Mouse (Mus musculus) megakaryocyte, embryonic 14.5 days (primary cell): ENCODE measurements around the gene Sympk.

Experiments
- FLI1 ChIP-seq: IDR thresholded peaks from 2 replicates; pipeline ENCODE4 v1.6.1; 2012; ENCODE audit warnings: low read length, inconsistent platforms, mixed read lengths
- GATA1 ChIP-seq: IDR thresholded peaks from 3 replicates; pipeline ENCODE4 v1.6.1; 2012; ENCODE audit warnings: mixed read lengths, low read length, inconsistent platforms, borderline replicate concordance

DNA sequence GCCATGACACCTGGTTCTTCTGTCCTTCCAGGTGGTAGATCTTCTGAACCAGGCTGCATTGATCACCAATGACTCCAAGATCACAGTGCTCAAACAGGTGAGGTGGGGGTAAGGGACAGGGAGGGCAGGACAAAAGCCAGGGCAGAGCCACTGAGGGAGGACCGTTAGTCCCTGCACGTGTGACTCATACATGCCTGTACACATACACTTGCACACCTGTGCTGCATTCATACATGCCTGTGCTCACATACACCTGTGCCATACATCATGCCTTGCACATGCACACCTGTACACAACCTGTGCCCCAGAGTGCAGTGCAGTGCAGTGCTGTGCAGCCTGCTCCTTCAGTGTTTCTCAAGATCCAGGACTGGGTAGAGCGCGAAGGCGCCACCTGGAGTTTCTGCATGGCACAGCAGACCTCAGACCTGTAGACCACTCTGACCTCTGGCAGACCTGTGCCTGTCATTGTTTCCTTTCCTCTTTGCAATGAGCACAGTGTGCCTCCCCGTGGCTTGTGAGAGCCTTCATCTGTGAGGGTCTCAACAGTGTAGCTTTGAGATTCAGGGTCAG is 5.0 kb downstream of the Sympk start:
- TF ChIP-seq GATA1 (no peak), FLI1 (no peak)
